Mouse (Mus musculus): Measurements from ENCODE around the gene Fanci. TPM values are rescaled to one million over a fixed set of nuclear protein-coding genes. Genes with fewer than 3 reads are reported as not detected.

Gene Fanci
- polyA plus RNA-seq, 1 experiment from 2014 or later = 9.2 TPM

- Histone ChIP-seq H3K4me3 (replicated peaks) (peak overlapping the region; percentile 93), H3K4me2 (peak overlapping the region; percentile 99), H3K36me3 (peaks cover 37% of the 10 kb centered on the region), H3K27ac (peak overlapping the region; percentile 85), H3K27me3 (peaks cover 8% of the 10 kb centered on the region), H3K4me1 (replicated peaks) (peaks cover 64% of the 10 kb centered on the region), H3K9me3 (replicated peaks) (no peaks in the 10 kb centered on the region), H3K9ac (peak overlapping the region; percentile 94)
- ATAC-seq (ENCODE audit: low read depth) (peak; percentile 48), DNase-seq (peak; percentile 43)
- under 1% methylated on average over 47 of the region's 47 CpGs for WGBS (ENCODE audit: insufficient replicate concordance)
Measured at GRCm38 (mm10) chr7:79465461-79466044, 73.8 kb downstream of the Fanci start.

- Histone ChIP-seq H3K4me1 (replicated peaks) (peaks cover 64% of the 10 kb centered on the region), H3K36me3 (peaks cover 29% of the 10 kb centered on the region), H3K4me2 (peak within 1 kb of the TSS; percentile 99), H3K27ac (peak within 1 kb of the TSS; percentile 85), H3K9ac (peak within 1 kb of the TSS; percentile 94), H3K9me3 (replicated peaks) (no peaks in the 10 kb centered on the region), H3K27me3 (peaks cover 8% of the 10 kb centered on the region), H3K4me3 (replicated peaks) (peak within 1 kb of the TSS; percentile 93)
- peak; percentile 93 for ATAC-seq (ENCODE audit: low read depth)
- under 1% methylated on average over 76 of the region's 76 CpGs for WGBS (ENCODE audit: insufficient replicate concordance)
- peak; percentile 97 for DNase-seq
Measured at GRCm38 (mm10) chr7:79466053-79466901, 74.5 kb downstream of the Fanci start, which contains the start of gene Polg. Gene Polg (minus strand): TSS chr7:79466362.

GRCm38 (mm10) chr7:79467951-79468350 is 76.2 kb downstream of the Fanci start:
- H3K27me3 ChIP-seq = peaks cover 8% of the 10 kb centered on the region
- H3K9me3 ChIP-seq (replicated peaks) = no peaks in the 10 kb centered on the region
- H3K36me3 ChIP-seq = peaks cover 16% of the 10 kb centered on the region
- H3K4me1 ChIP-seq (replicated peaks) = peaks cover 61% of the 10 kb centered on the region
- no peak overlapping the region for H3K4me3 ChIP-seq (replicated peaks)
- H3K4me2 ChIP-seq = peak overlapping the region; percentile 40
- no peak for ATAC-seq (ENCODE audit: low read depth)
- DNase-seq = no peak
- H3K27ac ChIP-seq = no peak overlapping the region
- WGBS (ENCODE audit: insufficient replicate concordance) = 8% methylated on average over 5 of the region's 6 CpGs
- H3K9ac ChIP-seq = no peak overlapping the region

GRCm38 (mm10) chr7:79468994-79469393 is 77.3 kb downstream of the Fanci start:
- no peak overlapping the region for H3K27ac ChIP-seq
- peaks cover 8% of the 10 kb centered on the region for H3K27me3 ChIP-seq
- H3K4me2 ChIP-seq = peak overlapping the region; percentile 40; the same call in 1 of the 2 replicates
- ATAC-seq (ENCODE audit: low read depth) (no peak), DNase-seq (no peak)
- peaks cover 50% of the 10 kb centered on the region for H3K4me1 ChIP-seq (replicated peaks)
- WGBS (ENCODE audit: insufficient replicate concordance) = 11% methylated on average over 8 of the region's 8 CpGs
- H3K9me3 ChIP-seq (replicated peaks) = no peaks in the 10 kb centered on the region
- no peak overlapping the region for H3K9ac ChIP-seq
- peaks cover 7% of the 10 kb centered on the region for H3K36me3 ChIP-seq
- no peak overlapping the region for H3K4me3 ChIP-seq (replicated peaks)

GRCm38 (mm10) chr7:79469766-79470165 is 78.0 kb downstream of the Fanci start:
- no peak for ATAC-seq (ENCODE audit: low read depth)
- Histone ChIP-seq H3K9me3 (replicated peaks) (no peaks in the 10 kb centered on the region), H3K4me1 (replicated peaks) (peaks cover 43% of the 10 kb centered on the region), H3K9ac (no peak overlapping the region), H3K4me3 (replicated peaks) (no peak overlapping the region), H3K27ac (no peak overlapping the region), H3K4me2 (no peak overlapping the region), H3K36me3 (no peaks in the 10 kb centered on the region), H3K27me3 (peaks cover 8% of the 10 kb centered on the region)
- no peak for DNase-seq
- WGBS (ENCODE audit: insufficient replicate concordance) = 18% methylated on average over 5 of the region's 5 CpGs

GRCm38 (mm10) chr7:79470718-79471117 is 79.0 kb downstream of the Fanci start:
- Histone ChIP-seq H3K9me3 (replicated peaks) (no peaks in the 10 kb centered on the region), H3K4me3 (replicated peaks) (no peak overlapping the region), H3K4me1 (replicated peaks) (peaks cover 36% of the 10 kb centered on the region), H3K36me3 (no peaks in the 10 kb centered on the region), H3K27me3 (peaks cover 8% of the 10 kb centered on the region), H3K4me2 (no peak overlapping the region), H3K9ac (no peak overlapping the region), H3K27ac (no peak overlapping the region)
- WGBS (ENCODE audit: insufficient replicate concordance) = 44% methylated on average over 3 of the region's 3 CpGs
- no peak for ATAC-seq (ENCODE audit: low read depth)
- no peak for DNase-seq

GRCm38 (mm10) chr7:79471436-79471835 is 79.7 kb downstream of the Fanci start:
- WGBS (ENCODE audit: insufficient replicate concordance) = 46% methylated on average over 7 of the region's 7 CpGs
- Histone ChIP-seq H3K36me3 (no peaks in the 10 kb centered on the region), H3K9ac (no peak overlapping the region), H3K4me3 (replicated peaks) (no peak overlapping the region), H3K4me2 (no peak overlapping the region), H3K27me3 (peaks cover 8% of the 10 kb centered on the region), H3K27ac (no peak overlapping the region), H3K9me3 (replicated peaks) (no peaks in the 10 kb centered on the region), H3K4me1 (replicated peaks) (peaks cover 35% of the 10 kb centered on the region)
- DNase-seq = no peak
- ATAC-seq (ENCODE audit: low read depth) = no peak

- ATAC-seq (ENCODE audit: low read depth) = no peak
- peak; percentile 23 for DNase-seq
- H3K9me3 ChIP-seq (replicated peaks) = no peaks in the 10 kb centered on the region
Measured at GRCm38 (mm10) chr7:79472792-79473191, 81.1 kb downstream of the Fanci start.

GRCm38 (mm10) chr7:79473496-79474194 is 81.9 kb downstream of the Fanci start:
- no peak overlapping the region for H3K4me3 ChIP-seq (replicated peaks)
- H3K4me1 ChIP-seq (replicated peaks) = peaks cover 14% of the 10 kb centered on the region
- no peaks in the 10 kb centered on the region for H3K9me3 ChIP-seq (replicated peaks)
- no peak overlapping the region for H3K9ac ChIP-seq
- H3K4me2 ChIP-seq = no peak overlapping the region
- 77% methylated on average over 9 of the region's 9 CpGs for WGBS (ENCODE audit: insufficient replicate concordance)
- H3K27me3 ChIP-seq = no peaks in the 10 kb centered on the region
- DNase-seq (no peak), ATAC-seq (ENCODE audit: low read depth) (no peak)
- H3K27ac ChIP-seq = no peak overlapping the region
- H3K36me3 ChIP-seq = no peaks in the 10 kb centered on the region

More at GRCm38 (mm10) chr7:79472792-79473191, 81.1 kb downstream of the Fanci start:
- H3K9ac ChIP-seq = no peak overlapping the region
- no peak overlapping the region for H3K4me2 ChIP-seq
- no peak overlapping the region for H3K4me3 ChIP-seq (replicated peaks)
- H3K27me3 ChIP-seq = no peaks in the 10 kb centered on the region
- no peak overlapping the region for H3K27ac ChIP-seq
- H3K36me3 ChIP-seq = no peaks in the 10 kb centered on the region
- WGBS (ENCODE audit: insufficient replicate concordance) = 41% methylated on average over 2 of the region's 2 CpGs
- H3K4me1 ChIP-seq (replicated peaks) = peaks cover 23% of the 10 kb centered on the region

- H3K36me3 ChIP-seq = no peaks in the 10 kb centered on the region
- no peak overlapping the region for H3K4me3 ChIP-seq (replicated peaks)
- 25% methylated on average over 5 of the region's 5 CpGs for WGBS (ENCODE audit: insufficient replicate concordance)
- DNase-seq (no peak), ATAC-seq (ENCODE audit: low read depth) (no peak)
- no peak overlapping the region for H3K27ac ChIP-seq
- H3K9ac ChIP-seq = no peak overlapping the region
- H3K9me3 ChIP-seq (replicated peaks) = no peaks in the 10 kb centered on the region
- no peaks in the 10 kb centered on the region for H3K27me3 ChIP-seq
- H3K4me1 ChIP-seq (replicated peaks) = 0 out of 2 replicates have a peak, but pooled peaks cover 3% of the 10 kb centered on the region
- H3K4me2 ChIP-seq = no peak overlapping the region
Measured at GRCm38 (mm10) chr7:79474831-79475399, 83.2 kb downstream of the Fanci start.

- H3K9me3 ChIP-seq (replicated peaks) = no peaks in the 10 kb centered on the region
- 27% methylated on average over 10 of the region's 10 CpGs for WGBS (ENCODE audit: insufficient replicate concordance)
- H3K4me2 ChIP-seq = no peak overlapping the region
- no peak overlapping the region for H3K9ac ChIP-seq
- DNase-seq = no peak
- ATAC-seq (ENCODE audit: low read depth) = no peak
- no peaks in the 10 kb centered on the region for H3K36me3 ChIP-seq
- no peak overlapping the region for H3K4me3 ChIP-seq (replicated peaks)
- no peaks in the 10 kb centered on the region for H3K4me1 ChIP-seq (replicated peaks)
- peaks cover 32% of the 10 kb centered on the region for H3K27me3 ChIP-seq
- H3K27ac ChIP-seq = no peak overlapping the region
Measured at GRCm38 (mm10) chr7:79486528-79486927, 94.8 kb downstream of the Fanci start.

All from liver, embryonic 13.5 days (tissue).